Mouse (Mus musculus) liver, embryonic 14 days (tissue): ENCODE results near the gene Tmem138. TPM values are rescaled to one million over a fixed set of nuclear protein-coding genes. Genes with fewer than 3 reads are reported as not detected.

ENCODE experiments used
- polyA plus RNA-seq: library from polyadenylated mRNA; depleted of rRNA; stranded (reverse); fragments of >200 nt; gene quantifications from 2 replicates; pipeline ENCODE4 v1.2.3, GENCODE M21; 2012; rRNA removed

Gene Tmem138
- 7.6 and 8.8 TPM in 2 replicates for polyA plus RNA-seq

GRCm38 (mm10) chr19:10576690-10577561 is at the start of gene Tmem138, which contains the start of gene Cyb561a3:
Tmem138 (minus strand) TSS chr19:10577362.
Cyb561a3 (plus strand) TSS chr19:10577172.

GRCm38 (mm10) chr19:10605293-10605900 is 28.2 kb upstream of the Tmem138 start, which contains the start of the genes Ddb1 and Tkfc:
Ddb1 (plus strand) TSS chr19:10605327.
Tkfc (minus strand) TSS chr19:10605654.

GRCm38 (mm10) chr19:10555624-10556510 is 21.3 kb downstream of the Tmem138 start, which contains the start of gene Tmem216:
Tmem216 (minus strand) TSS chr19:10556238.

GRCm38 (mm10) chr19:10525910-10526309 is 51.3 kb downstream of the Tmem138 start, which contains the start of gene Sdhaf2:
Sdhaf2 (minus strand) TSS chr19:10526142.

GRCm38 (mm10) chr19:10525106-10525901 is 51.9 kb downstream of the Tmem138 start, which contains the start of gene Cpsf7:
Cpsf7 (plus strand) TSS chr19:10525266.

Other genes with a start within 250 kb of the Tmem138 start
- 0.22 and 0.27 TPM in 2 replicates for gene Syt7, start 188.3 kb downstream of the Tmem138 start, polyA plus RNA-seq
- gene Lrrc10b, start 119.9 kb downstream of the Tmem138 start, polyA plus RNA-seq: 0.02 and 0.03 TPM in 2 replicates
- gene Ppp1r32, start 94.4 kb downstream of the Tmem138 start, polyA plus RNA-seq: 0.15 and 0.28 TPM in 2 replicates
- 21.9 and 25.9 TPM in 2 replicates for gene Cpsf7, start 52.1 kb downstream of the Tmem138 start, polyA plus RNA-seq
- 19.4 and 23.6 TPM in 2 replicates for gene Sdhaf2, start 51.2 kb downstream of the Tmem138 start, polyA plus RNA-seq
- 8.9 and 10.5 TPM in 2 replicates for gene Tmem216, start 21.1 kb downstream of the Tmem138 start, polyA plus RNA-seq
- 8.3 and 10.2 TPM in 2 replicates for gene Cyb561a3, start 190 bp downstream of the Tmem138 start, polyA plus RNA-seq
- 86.3 and 108 TPM in 2 replicates for gene Ddb1, start 28.0 kb upstream of the Tmem138 start, polyA plus RNA-seq
- 10.6 and 12.6 TPM in 2 replicates for gene Tkfc, start 28.3 kb upstream of the Tmem138 start, polyA plus RNA-seq
- gene Vwce, start 56.9 kb upstream of the Tmem138 start, polyA plus RNA-seq: 5.1 and 7.6 TPM in 2 replicates
- 0.02 and 0.07 TPM in 2 replicates for gene Pga5, start 100.7 kb upstream of the Tmem138 start, polyA plus RNA-seq
- gene Vps37c, start 111.4 kb upstream of the Tmem138 start, polyA plus RNA-seq: 5.3 and 5.9 TPM in 2 replicates
- 0.02 TPM in 2 replicates for gene Cd5, start 161.6 kb upstream of the Tmem138 start, polyA plus RNA-seq